Mouse (Mus musculus) bone marrow macrophage, adult 2 months (primary cell): ENCODE results near the gene Serpina5.

Source experiments
- CTCF ChIP-seq: IDR thresholded peaks from 2 replicates; pipeline ENCODE4 v1.5.1; 2012; ENCODE audit warnings: low read depth, mild to moderate bottlenecking, low read length, moderate library complexity
- POLR2A ChIP-seq: IDR thresholded peaks from 2 replicates; pipeline ENCODE4 v1.6.1; 2012; ENCODE audit warnings: mild to moderate bottlenecking, low read depth, low read length, borderline replicate concordance

- TF ChIP-seq CTCF: no peak
- TF ChIP-seq POLR2A: no peak
Measured at GRCm38 (mm10) chr12:104105847-104106246, 4.9 kb downstream of the Serpina5 start.
